Mouse (Mus musculus) liver, adult 2 months (tissue): ENCODE results near the gene Acsl6. TPM values are rescaled to one million over a fixed set of nuclear protein-coding genes. Genes with fewer than 3 reads are reported as not detected.
A peak's percentile ranks its signal among the peaks of the same experiment; 100 is the strongest.

Experiments used
- DNase-seq: peaks from one replicate; pipeline ENCODE4 v3.0.0-alpha.2; 2011; ENCODE audit warnings: low read depth, low spot score; ENCODE audit errors: extremely low read depth
- H3K27ac ChIP-seq: fragments of 200-500 bp; replicated peaks from 2 replicates; pipeline ENCODE4 v1.5.1; 2012; ENCODE audit warnings: low read depth, mild to moderate bottlenecking, control low read depth, inconsistent platforms, low read length; ENCODE audit not compliant: insufficient read depth
- H3K27me3 ChIP-seq: fragments of 200-500 bp; 2 replicates; pipeline ENCODE4 v1.6.1; 2012; ENCODE audit warnings: mild to moderate bottlenecking, moderate library complexity, low read length, inconsistent platforms; ENCODE audit not compliant: control insufficient read depth, insufficient read depth
- H3K36me3 ChIP-seq: fragments of 200-500 bp; 2 replicates; pipeline ENCODE4 v1.6.1; 2012; ENCODE audit warnings: low read length, inconsistent platforms; ENCODE audit not compliant: control insufficient read depth, insufficient read depth
- H3K4me1 ChIP-seq: fragments of 200-500 bp; 2 replicates; pipeline ENCODE4 v1.6.1; 2011; ENCODE audit warnings: low read length; ENCODE audit not compliant: control insufficient read depth, insufficient read depth
- H3K4me3 ChIP-seq: fragments of 200-500 bp; 2 replicates; pipeline ENCODE4 v1.5.1; 2011; ENCODE audit warnings: low read depth, mild to moderate bottlenecking, control low read depth, low read length, moderate library complexity; ENCODE audit not compliant: insufficient read depth
- H3K79me2 ChIP-seq: fragments of 200-500 bp; 2 replicates; pipeline ENCODE4 v1.6.1; 2012; ENCODE audit warnings: inconsistent platforms, mild to moderate bottlenecking, low read length, moderate library complexity; ENCODE audit not compliant: control insufficient read depth, insufficient read depth
- H3K9ac ChIP-seq: fragments of 200-500 bp; 2 replicates; pipeline ENCODE4 v1.6.1; 2012; ENCODE audit warnings: low read depth, mild to moderate bottlenecking, control low read depth, inconsistent platforms, low read length
- CTCF ChIP-seq: fragments of 200-500 bp; IDR thresholded peaks from 2 replicates; pipeline ENCODE4 v1.5.1; 2011; ENCODE audit warnings: low read depth, low read length, control low read depth
- POLR2A ChIP-seq: fragments of 200-500 bp; IDR thresholded peaks from 2 replicates; pipeline ENCODE4 v1.6.1; 2011; ENCODE audit warnings: low read length, control low read depth; ENCODE audit not compliant: insufficient read depth; ENCODE audit errors: extremely low read depth
- WGBS: fragments of 180-500 bp; shearing (Covaris S2); methylation state at CpG from one replicate; pipeline ENCODE4 v1.1.7; 2018; 5-methylcytosine and 5-hydroxymethylcytosine counted together
- polyA plus RNA-seq: library from polyadenylated mRNA; depleted of rRNA; stranded (reverse); fragments of >200 nt; gene quantifications from 2 replicates; pipeline ENCODE4 v1.2.3, GENCODE M21; 2012
- total RNA-seq: library from RNA; depleted of rRNA; stranded (reverse); fragments of >200 nt; gene quantifications from 2 replicates; pipeline ENCODE4 v1.2.3, GENCODE M21; 2014

The Acsl6 gene
- total and polyA plus RNA-seq, 2 experiments = under 0.01 TPM; not detected in 1

DNA sequence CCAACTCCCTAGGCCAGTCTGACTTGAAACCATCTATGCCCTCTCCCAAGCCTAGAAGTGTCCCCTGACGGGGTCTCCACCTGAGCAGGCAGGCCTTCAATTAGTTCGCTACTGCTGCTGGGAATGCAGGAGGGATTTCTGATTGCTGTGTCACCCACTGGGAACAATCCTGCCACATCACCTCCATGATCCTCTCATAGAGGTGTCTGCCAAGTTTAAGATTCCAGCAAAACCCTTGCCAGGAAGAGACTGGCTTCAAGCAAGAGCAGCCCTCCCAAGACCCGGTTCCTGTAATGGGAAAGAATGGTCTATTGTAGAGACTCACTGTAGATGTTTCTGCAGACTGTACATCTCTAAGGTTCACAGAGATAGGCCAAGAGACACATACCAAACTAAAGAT is 992 bp upstream of the Acsl6 start:
- Histone ChIP-seq H3K27me3 (peaks cover 16% of the 10 kb centered on the region), H3K9ac (no peak overlapping the region), H3K36me3 (no peaks in the 10 kb centered on the region), H3K27ac (no peak overlapping the region), H3K4me3 (no peak overlapping the region), H3K79me2 (no peaks in the 10 kb centered on the region), H3K4me1 (0 out of 2 replicates have a peak, but pooled peaks cover 4% of the 10 kb centered on the region)
- no peak for DNase-seq
- WGBS = 96% methylated on average over 3 of the region's 3 CpGs
- TF ChIP-seq CTCF (no peak), POLR2A (no peak)

- no peak for TF ChIP-seq CTCF
- no peak for TF ChIP-seq POLR2A
- Histone ChIP-seq H3K27ac (no peak overlapping the region), H3K79me2 (no peaks in the 10 kb centered on the region), H3K36me3 (no peaks in the 10 kb centered on the region), H3K4me1 (0 out of 2 replicates have a peak, but pooled peaks cover 4% of the 10 kb centered on the region), H3K9ac (no peak overlapping the region), H3K4me3 (no peak overlapping the region), H3K27me3 (peaks cover 16% of the 10 kb centered on the region)
- WGBS = 26% methylated on average over 6 of the region's 6 CpGs
- DNase-seq = no peak
Measured at GRCm38 (mm10) chr11:54303076-54303727, 396 bp upstream of the Acsl6 start.

- no peak overlapping the region for H3K9ac ChIP-seq
- peaks cover 16% of the 10 kb centered on the region for H3K27me3 ChIP-seq
- 23% methylated on average over 7 of the region's 7 CpGs for WGBS
- H3K36me3 ChIP-seq = no peaks in the 10 kb centered on the region
- no peak for TF ChIP-seq POLR2A
- no peak for TF ChIP-seq CTCF
- H3K79me2 ChIP-seq = no peaks in the 10 kb centered on the region
- peak overlapping the region; percentile 35; the same call in 1 of the 2 replicates for H3K4me3 ChIP-seq
- H3K27ac ChIP-seq = no peak overlapping the region
- no peak for DNase-seq
- H3K4me1 ChIP-seq = 0 out of 2 replicates have a peak, but pooled peaks cover 4% of the 10 kb centered on the region
Measured at GRCm38 (mm10) chr11:54304471-54304873, 874 bp downstream of the Acsl6 start.

DNA sequence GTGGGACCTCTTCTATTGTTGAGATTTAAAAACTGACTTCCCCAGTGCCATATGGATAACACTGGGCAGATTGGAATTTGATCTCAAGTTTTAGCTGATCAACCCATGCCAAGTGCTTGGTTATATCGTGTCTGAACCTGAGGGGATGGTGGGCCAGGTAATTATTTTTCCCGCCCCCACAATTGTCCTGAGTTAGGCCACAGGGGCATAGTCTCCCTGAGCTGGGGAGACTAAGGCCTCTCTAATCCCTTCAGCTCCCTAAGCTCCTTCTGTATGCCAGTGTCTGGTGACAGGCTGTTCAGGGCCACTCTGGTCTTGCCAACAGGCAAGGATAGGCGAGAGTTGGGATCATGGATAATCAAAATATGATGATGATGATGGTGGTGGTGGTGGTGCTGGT is 1.7 kb downstream of the Acsl6 start:
- no peaks in the 10 kb centered on the region for H3K79me2 ChIP-seq
- TF ChIP-seq POLR2A (no peak), CTCF (no peak)
- H3K27ac ChIP-seq = no peak overlapping the region
- H3K4me3 ChIP-seq = no peak overlapping the region
- 0 out of 2 replicates have a peak, but pooled peaks cover 4% of the 10 kb centered on the region for H3K4me1 ChIP-seq
- no peaks in the 10 kb centered on the region for H3K36me3 ChIP-seq
- peaks cover 16% of the 10 kb centered on the region for H3K27me3 ChIP-seq
- 81% methylated on average over 3 of the region's 3 CpGs for WGBS
- H3K9ac ChIP-seq = no peak overlapping the region
- DNase-seq = no peak

DNA sequence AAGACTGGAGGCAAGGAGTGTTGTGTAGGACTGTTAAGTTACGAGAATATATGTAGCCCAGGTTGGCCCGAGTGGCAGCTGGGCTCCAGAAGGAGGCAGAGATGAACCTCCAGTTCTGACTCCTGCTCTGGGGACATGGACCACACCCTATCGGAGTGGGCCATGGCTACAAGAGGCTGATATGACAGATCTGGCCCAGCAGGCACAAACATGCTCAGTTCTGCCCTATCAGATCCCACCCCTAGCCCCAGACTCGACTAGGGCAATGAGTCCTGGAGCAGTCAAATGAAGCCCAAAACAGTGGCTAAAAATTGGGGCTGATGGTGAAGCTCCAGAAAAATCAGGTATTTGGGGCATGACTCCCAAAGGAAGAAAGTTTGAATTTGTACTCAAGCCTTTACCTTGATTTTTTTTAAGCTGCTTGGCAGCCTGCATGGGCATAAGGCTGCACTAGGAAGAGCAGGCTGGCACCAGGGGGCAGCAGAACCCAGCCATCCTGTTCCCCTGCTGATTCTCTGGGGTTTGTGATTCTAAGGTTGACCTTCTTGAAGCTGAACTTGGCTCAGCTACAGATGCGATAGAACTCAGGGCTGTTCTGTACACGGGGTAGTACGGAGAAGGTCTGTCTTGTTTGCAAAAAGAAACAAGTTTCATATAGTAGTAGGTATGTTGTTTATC is 3.7 kb downstream of the Acsl6 start:
- Histone ChIP-seq H3K4me1 (0 out of 2 replicates have a peak, but pooled peaks cover 4% of the 10 kb centered on the region), H3K79me2 (no peaks in the 10 kb centered on the region), H3K36me3 (no peaks in the 10 kb centered on the region), H3K27me3 (peaks cover 16% of the 10 kb centered on the region), H3K4me3 (no peak overlapping the region), H3K27ac (no peak overlapping the region), H3K9ac (no peak overlapping the region)
- 59% methylated on average over 7 of the region's 7 CpGs for whole genome bisulfite sequencing
- peak; percentile 25 for DNase-seq
- TF ChIP-seq POLR2A (no peak), CTCF (peak; percentile 87)

- Histone ChIP-seq H3K9ac (no peak overlapping the region), H3K79me2 (no peaks in the 10 kb centered on the region), H3K36me3 (no peaks in the 10 kb centered on the region), H3K27me3 (no peaks in the 10 kb centered on the region), H3K4me3 (no peak overlapping the region), H3K4me1 (no peaks in the 10 kb centered on the region), H3K27ac (no peak overlapping the region)
- DNase-seq = no peak
- WGBS = 82% methylated on average over 2 of the region's 2 CpGs
- TF ChIP-seq POLR2A = no peak
- no peak for TF ChIP-seq CTCF
Measured at GRCm38 (mm10) chr11:54310588-54310987, 7.0 kb downstream of the Acsl6 start.
